Mouse (Mus musculus) gastrocnemius, adult 18-20 months (tissue): ENCODE results near the gene A730071L15Rik. TPM values are rescaled to one million over a fixed set of nuclear protein-coding genes. Genes with fewer than 3 reads are reported as not detected.

Experiments used
- total RNA-seq, 2 experiments: library from RNA; stranded (reverse); gene quantifications; 2 replicates each; pipeline ENCODE4 v1.2.3; 2021

A730071L15Rik gene
- total RNA-seq, 2 experiments from 2014 or later: 0.14 TPM; not detected in 1

Other genes with a start within 250 kb of the A730071L15Rik start
- 1 to 10 TPM; 2.0 to 3.3 TPM for gene Gck, start 249.9 kb upstream of the A730071L15Rik start, total RNA-seq
- gene Ykt6, start 244.3 kb upstream of the A730071L15Rik start, total RNA-seq: 10 to 100 TPM; 37.0 to 44.9 TPM
- gene Camk2b, start 133.7 kb upstream of the A730071L15Rik start, total RNA-seq: 100 to 1,000 TPM; 149 to 185 TPM
- gene Nudcd3, start 386 bp downstream of the A730071L15Rik start, total RNA-seq: 10 to 100 TPM; 65.0 to 70.0 TPM
- under 1 TPM; 0.23 to 0.28 TPM for gene Npc1l1, start 30.1 kb downstream of the A730071L15Rik start, total RNA-seq
- gene Ddx56, start 67.7 kb downstream of the A730071L15Rik start, total RNA-seq: 10 to 100 TPM; 23.9 to 25.7 TPM
- 10 to 100 TPM; 65.8 to 66.8 TPM for gene Tmed4, start 74.8 kb downstream of the A730071L15Rik start, total RNA-seq
- gene Ogdh, start 91.6 kb downstream of the A730071L15Rik start, total RNA-seq: 100 to 1,000 TPM; 668 to 737 TPM
- 10 to 100 TPM; 49.3 to 51.1 TPM for gene Zmiz2, start 189.0 kb downstream of the A730071L15Rik start, total RNA-seq
- gene Ppia, start 215.4 kb downstream of the A730071L15Rik start, total RNA-seq: 100 to 1,000 TPM; 185 to 242 TPM
- gene H2afv, start 244.4 kb downstream of the A730071L15Rik start, total RNA-seq: 10 to 100 TPM; 61.3 to 63.7 TPM